Mouse (Mus musculus) liver, postnatal 0 days (tissue): ENCODE results near the gene Hpse2.

Experiments
- CTCF ChIP-seq: sonication (generic); IDR thresholded peaks from 2 replicates; pipeline ENCODE4 v1.5.1; 2016; ENCODE audit warnings: antibody characterized with exemption, low read depth
- EP300 ChIP-seq: IDR thresholded peaks from 2 replicates; pipeline ENCODE4 v1.6.1; 2016; ENCODE audit warnings: antibody characterized with exemption, low read depth, mild to moderate bottlenecking

GRCm38 (mm10) chr19:43156085-43156484 is 232.1 kb downstream of the Hpse2 start:
- no peak for TF ChIP-seq CTCF
- TF ChIP-seq EP300: no peak
